Mouse (Mus musculus): ENCODE results near the gene Olfr1391. TPM values are rescaled to one million over a fixed set of nuclear protein-coding genes. Genes with fewer than 3 reads are reported as not detected.
"Not testable (repeated sequence)": the region's sequence is repeated elsewhere in the genome, so short reads cannot be mapped to it uniquely, and the experiment has no call there.

Olfr1391 gene
- not detected for total RNA-seq (2021)
- long read RNA-seq, experiment 1, result 0 reads
- long read RNA-seq, experiment 2, result 0 reads

DNA sequence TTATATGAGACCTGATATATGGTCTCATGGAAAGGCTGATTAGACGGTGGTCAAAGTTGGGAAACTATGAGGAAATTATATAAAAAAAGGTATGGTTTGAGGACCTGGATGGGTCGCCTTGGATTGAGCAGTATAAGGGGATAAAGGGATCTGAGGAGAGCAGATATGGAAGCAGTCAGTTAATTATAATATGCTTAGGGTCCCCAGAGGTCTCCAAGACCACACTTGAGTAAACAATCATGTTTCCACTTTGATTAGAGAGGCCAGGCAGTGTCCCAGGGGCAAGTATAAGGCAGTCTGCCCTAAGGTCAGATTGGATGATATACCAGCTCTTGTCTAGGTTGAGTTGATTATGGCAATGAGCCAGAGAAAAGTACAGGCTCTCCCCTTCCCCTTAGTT, at the start of gene Olfr1391:
Gene Olfr1391, plus strand, starts transcription at position 301 of the 400 bp plus-strand sequence.
- DNase-seq, result no peak
- intact Hi-C loops (cut with DNase I; ENCODE audit: low total_unique reads), result no loop called here

- intact Hi-C loops (cut with DNase I; ENCODE audit: low total_unique reads), result loop anchor here (10.0 kb wide), 1 partner anchor 169 kb away; no protein-coding TSS in a partner anchor
- no peak for DNase-seq
Observed at GRCm38 (mm10) chr11:49273834-49274519, 48.6 kb upstream of the Olfr1391 start.

DNA sequence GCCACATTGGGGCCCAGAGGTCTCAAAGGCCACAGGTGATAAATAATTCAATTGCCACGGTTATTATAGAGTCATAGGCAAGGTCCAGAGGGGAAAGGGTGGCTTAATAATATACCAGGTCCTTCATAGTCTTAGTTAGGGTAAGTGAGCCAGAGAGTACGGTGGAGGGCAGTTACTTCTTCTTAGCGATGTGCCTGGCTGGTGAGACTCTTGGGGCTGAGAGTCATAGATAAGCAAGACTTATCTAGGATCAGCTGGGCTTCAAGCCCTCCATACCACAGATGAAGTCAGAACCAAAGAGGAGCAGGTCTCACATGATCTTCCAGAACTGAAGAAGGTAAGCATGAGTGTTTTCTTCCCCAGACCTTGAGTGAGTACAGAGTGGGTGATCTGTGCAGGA, 44.3 kb upstream of the Olfr1391 start, which contains the start of gene Olfr1393:
Gene Olfr1393, plus strand, starts transcription at position 83 of the 400 bp plus-strand sequence.
- intact Hi-C loops (cut with DNase I; ENCODE audit: low total_unique reads), result loop anchor here (10.0 kb wide), 1 partner anchor 173 kb away; no protein-coding TSS in a partner anchor
- DNase-seq, result no peak

DNA sequence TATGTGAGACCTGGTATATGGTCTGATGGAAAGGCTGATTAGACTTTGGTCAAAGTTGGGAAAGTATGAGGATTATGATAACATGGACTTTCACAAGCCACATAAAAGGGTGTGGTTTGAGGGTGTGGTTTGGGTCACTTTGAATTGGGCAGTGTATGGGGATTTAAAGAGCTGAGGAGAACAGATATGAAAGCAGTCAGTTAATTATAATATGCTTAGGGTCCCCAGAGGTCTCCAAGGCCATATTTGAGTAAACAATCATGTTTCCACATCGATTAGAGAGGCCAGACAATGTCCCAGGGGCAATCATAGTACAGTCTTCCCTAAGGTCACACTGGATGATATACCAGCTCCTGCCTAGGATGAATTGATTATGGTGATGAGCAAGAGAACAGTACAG, 37.6 kb upstream of the Olfr1391 start, which contains the start of gene Olfr1392:
Gene Olfr1392, plus strand, starts transcription at position 301 of the 400 bp plus-strand sequence.
- intact Hi-C loops (cut with DNase I; ENCODE audit: low total_unique reads); DNase-seq: not testable (repeated sequence)

GRCm38 (mm10) chr11:49287251-49287650, 35.3 kb upstream of the Olfr1391 start:
- intact Hi-C loops (cut with DNase I; ENCODE audit: low total_unique reads), result no loop called here
- no peak for DNase-seq

- DNase-seq, result no peak
- intact Hi-C loops (cut with DNase I; ENCODE audit: low total_unique reads), result no loop called here
Observed at GRCm38 (mm10) chr11:49292777-49293176, 29.8 kb upstream of the Olfr1391 start.

DNA sequence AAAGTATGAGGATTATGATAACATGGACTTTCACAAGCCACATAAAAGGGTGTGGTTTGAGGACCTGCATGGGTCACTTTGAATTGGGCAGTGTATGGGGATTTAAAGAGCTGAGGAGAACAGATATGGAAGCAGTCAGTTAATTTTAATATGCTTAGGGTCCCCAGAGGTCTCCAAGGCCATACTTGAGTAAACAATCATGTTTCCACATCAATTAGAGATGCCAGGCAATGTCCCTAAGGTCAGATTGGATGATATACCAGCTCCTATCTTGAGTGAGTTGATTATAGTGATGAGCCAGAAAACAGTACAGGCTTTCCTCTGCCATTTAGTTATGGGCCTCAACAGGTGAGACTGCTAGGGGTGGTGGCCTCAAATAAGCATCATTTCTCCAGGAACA, 18.1 kb upstream of the Olfr1391 start, which contains the start of gene Olfr10:
Gene Olfr10, plus strand, starts transcription at position 301 of the 400 bp plus-strand sequence.
- DNase-seq, result no peak
- intact Hi-C loops (cut with DNase I; ENCODE audit: low total_unique reads), result no loop called here

DNA sequence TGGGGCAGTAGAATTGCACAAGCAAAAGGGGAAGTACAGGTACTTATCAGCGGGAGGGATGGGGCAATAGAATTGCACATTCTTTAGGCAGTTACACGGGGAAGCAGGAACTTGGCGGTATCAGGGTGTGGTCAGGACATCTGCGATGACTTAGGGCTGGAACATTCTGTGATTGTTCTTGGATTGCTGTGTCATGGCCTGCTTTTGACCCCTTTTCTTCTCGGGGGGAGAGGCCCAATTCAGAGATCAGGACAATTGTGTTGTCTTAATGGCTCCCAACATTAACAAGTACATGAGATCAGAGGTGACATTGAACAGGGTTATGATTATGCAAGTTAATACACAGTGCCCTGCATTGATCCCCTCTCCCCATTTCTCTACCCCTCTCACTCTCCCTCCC, 14.0 kb upstream of the Olfr1391 start:
- intact Hi-C loops (cut with DNase I; ENCODE audit: low total_unique reads); DNase-seq: not testable (repeated sequence)

DNA sequence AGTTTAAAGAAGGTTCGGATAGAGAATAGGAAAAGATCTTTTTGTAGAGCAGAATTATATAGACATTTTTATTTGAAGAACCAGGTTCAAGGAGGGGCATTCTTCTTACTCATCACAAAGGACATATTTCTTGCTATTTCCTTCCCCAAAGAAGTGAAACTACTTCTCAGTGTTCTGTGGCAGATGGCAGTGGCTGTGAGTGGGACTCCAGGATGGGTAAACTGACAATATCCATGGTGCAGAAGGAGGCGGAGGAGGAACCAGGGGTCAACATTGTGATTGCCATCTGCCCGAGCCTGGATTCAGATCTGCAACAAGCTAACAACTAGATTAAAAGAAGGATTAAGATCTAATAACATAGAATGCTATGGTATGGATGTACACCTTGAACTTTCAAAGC, 4.2 kb downstream of the Olfr1391 start:
- no peak for DNase-seq
- intact Hi-C loops (cut with DNase I; ENCODE audit: low total_unique reads), result no loop called here

DNA sequence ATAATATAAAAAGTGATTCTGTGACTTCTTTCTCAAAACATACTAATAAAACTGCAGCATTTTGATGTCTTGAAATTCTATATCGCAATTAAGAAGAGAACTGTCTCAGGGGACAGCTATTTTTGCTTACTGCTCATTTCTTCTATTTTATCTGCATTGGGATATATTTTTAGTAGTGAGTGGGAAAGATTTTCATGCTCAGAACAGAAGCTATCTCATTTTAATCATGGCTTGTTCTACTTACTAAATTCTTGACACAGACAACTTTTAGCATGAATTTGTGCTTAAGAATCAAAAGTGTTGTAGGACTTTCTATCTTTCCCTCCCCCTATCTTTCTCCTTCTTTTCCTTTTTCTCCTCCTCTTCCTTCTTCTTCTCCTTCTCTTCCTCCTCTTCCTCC, 7.1 kb downstream of the Olfr1391 start:
- DNase-seq, result no peak
- intact Hi-C loops (cut with DNase I; ENCODE audit: low total_unique reads), result no loop called here

DNA sequence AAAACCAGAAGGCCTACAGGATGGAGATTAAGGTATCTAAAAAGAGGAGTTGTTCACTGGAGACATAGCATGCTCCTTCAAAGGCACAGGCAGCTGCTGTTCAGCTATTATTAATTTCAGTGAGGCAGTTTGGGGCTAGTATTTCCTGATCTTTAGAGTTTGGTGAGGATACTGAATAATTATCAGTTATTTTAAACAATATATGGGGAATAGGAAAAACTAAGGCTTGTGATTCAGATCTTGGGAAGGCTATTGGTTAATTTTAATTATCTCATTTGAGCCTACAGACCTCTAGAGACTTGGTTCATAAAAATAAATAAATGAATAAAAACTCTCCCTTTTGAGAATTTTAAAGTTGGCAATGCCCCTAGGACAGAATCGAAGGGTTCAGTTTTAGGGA, 12.3 kb downstream of the Olfr1391 start, which contains the start of gene Olfr1390:
Gene Olfr1390, plus strand, starts transcription at position 301 of the 400 bp plus-strand sequence.
- intact Hi-C loops (cut with DNase I; ENCODE audit: low total_unique reads), result no loop called here
- DNase-seq, result no peak

DNA sequence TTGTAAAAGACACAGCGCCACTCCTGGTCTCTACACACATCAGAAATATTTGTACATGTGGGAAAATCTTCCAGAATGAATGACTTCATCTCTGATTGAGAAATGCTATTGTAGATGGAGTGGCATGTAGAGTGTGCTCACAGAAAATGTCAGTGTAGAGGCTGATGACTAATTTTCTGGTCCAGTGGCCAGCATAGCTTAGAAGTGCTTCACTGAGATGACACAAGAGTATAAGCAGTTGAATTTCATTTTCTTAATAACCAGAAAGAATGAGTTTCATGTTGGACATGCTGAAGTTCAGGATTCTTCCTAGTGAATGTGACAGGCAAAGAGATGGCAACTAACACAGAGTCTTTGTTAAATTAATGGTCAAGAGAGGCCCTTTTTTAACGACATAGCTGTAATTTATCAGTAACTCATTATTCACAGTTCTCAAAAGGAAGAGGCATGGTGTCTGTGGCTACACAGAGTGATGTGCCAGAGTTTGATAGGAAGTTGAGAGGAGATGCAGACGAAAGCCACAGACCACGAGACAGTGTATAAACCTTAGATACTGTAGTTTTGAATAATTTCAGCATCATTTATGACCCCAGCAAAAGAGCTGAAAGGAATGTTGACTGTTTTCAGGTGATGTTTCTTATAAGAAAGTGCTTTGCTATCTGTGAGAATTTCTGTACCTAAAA, 14.7 kb downstream of the Olfr1391 start:
- no peak for DNase-seq
- intact Hi-C loops (cut with DNase I; ENCODE audit: low total_unique reads), result no loop called here

Other genes with a start within 250 kb of the Olfr1391 start
- gene Ifi47, start 246.2 kb upstream of the Olfr1391 start, total RNA-seq (2021), result 1 to 10 TPM in 1 of 2 experiments, under 1 TPM in 1; 0.93 to 1.5 TPM
- gene Olfr1396, start 207.9 kb upstream of the Olfr1391 start, total RNA-seq (2021), result under 1 TPM in 1 of 2 experiments, not detected in 1; 0.04 TPM
- not detected for gene Olfr1395, start 180.5 kb upstream of the Olfr1391 start, total RNA-seq (2021)
- gene Olfr1394, start 168.4 kb upstream of the Olfr1391 start, total RNA-seq (2021), result not detected
- gene Btnl9, start 135.6 kb upstream of the Olfr1391 start, total RNA-seq (2021), result 1 to 10 TPM; 4.8 to 9.0 TPM
- 10 to 100 TPM; 16.5 to 18.1 TPM for gene Zfp62, start 119.5 kb upstream of the Olfr1391 start, total RNA-seq (2021)
- 10 to 100 TPM; 35.7 to 39.5 TPM for gene Mgat1, start 78.6 kb upstream of the Olfr1391 start, total RNA-seq (2021)
- gene Olfr1393, start 44.4 kb upstream of the Olfr1391 start, total RNA-seq (2021), result under 1 TPM in 1 of 2 experiments, not detected in 1; 0.23 TPM
- gene Olfr1392, start 37.5 kb upstream of the Olfr1391 start, total RNA-seq (2021), result not detected
- gene Olfr10, start 18.0 kb upstream of the Olfr1391 start, total RNA-seq (2021), result not detected
- gene Olfr1390, start 12.4 kb downstream of the Olfr1391 start, total RNA-seq (2021), result not detected
- not detected for gene Olfr1389, start 100.3 kb downstream of the Olfr1391 start, total RNA-seq (2021)
- gene Olfr1388, start 113.9 kb downstream of the Olfr1391 start, total RNA-seq (2021), result under 1 TPM; 0.07 to 0.08 TPM
- not detected for gene Olfr1387, start 132.6 kb downstream of the Olfr1391 start, total RNA-seq (2021)
- gene Olfr1386, start 142.3 kb downstream of the Olfr1391 start, total RNA-seq (2021), result not detected
- gene Olfr1385, start 166.3 kb downstream of the Olfr1391 start, total RNA-seq (2021), result not detected
- gene Olfr1384, start 184.0 kb downstream of the Olfr1391 start, total RNA-seq (2021), result not detected
- not detected for gene Olfr1383, start 196.9 kb downstream of the Olfr1391 start, total RNA-seq (2021)
- gene Olfr1382, start 205.5 kb downstream of the Olfr1391 start, total RNA-seq (2021), result not detected
- gene Olfr1381, start 220.7 kb downstream of the Olfr1391 start, total RNA-seq (2021), result not detected
- not detected for gene Olfr1380, start 234.1 kb downstream of the Olfr1391 start, total RNA-seq (2021)